18 mouse cellular contexts compared by ENCODE assay signal in the genomic region with DNA sequence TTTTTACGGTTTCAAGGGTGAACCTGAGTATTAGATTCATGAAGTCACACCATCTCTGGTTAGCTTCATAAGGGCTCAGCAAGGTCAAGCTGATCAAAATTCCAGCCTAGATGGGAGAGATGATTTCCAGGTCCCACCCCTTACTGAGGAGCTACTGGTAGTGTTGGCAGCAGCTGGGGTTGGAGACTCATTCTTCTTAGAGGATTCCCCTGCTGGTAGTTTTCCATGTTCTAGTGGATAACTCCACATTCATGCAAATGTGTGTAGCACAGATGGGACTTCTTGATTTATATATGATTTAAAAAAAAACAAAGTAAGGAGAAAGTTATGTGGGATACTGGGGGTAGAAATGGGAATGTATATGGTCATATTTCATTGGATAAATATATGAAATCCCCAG.
"Had no signal": no experiment of that assay in that cellular context is flagged by ENCODE, and none has a peak within 500 bp of the region (broad histone marks: within the 10 kb centered on the region; RNA-seq: fewer than 3 reads in every experiment).

No protein-coding gene starts in this region.

- DNase-seq: lung, adult 18-20 months; lung, embryonic 14.5 days; lung, postnatal 10 days; lung, postnatal 4 days; midbrain, embryonic 14.5 days; retina, postnatal 1 day; right cerebral cortex, adult 18-20 months; right cerebral cortex, postnatal 25 days; right cerebral cortex, postnatal 4 days; spleen, adult 18-20 months; thymus, adult 2 months; thymus, postnatal 36 days had no signal

- H3K9ac ChIP-seq: lung, embryonic 14.5 days; midbrain, embryonic 12.5 days; neural tube, embryonic 13.5 days; neural tube, embryonic 15.5 days had no signal

- H3K36me3 ChIP-seq: midbrain, embryonic 10.5 days; midbrain, embryonic 12.5 days; neural tube, embryonic 13.5 days; neural tube, embryonic 15.5 days had no signal

- H3K9me3 ChIP-seq: midbrain, embryonic 12.5 days; neural tube, embryonic 13.5 days; neural tube, embryonic 15.5 days had no signal

- H3K27ac ChIP-seq: midbrain, embryonic 10.5 days; midbrain, embryonic 12.5 days; neural tube, embryonic 15.5 days had no signal

- H3K4me3 ChIP-seq: midbrain, embryonic 10.5 days; midbrain, embryonic 12.5 days; myocyte; neural tube, embryonic 13.5 days; neural tube, embryonic 15.5 days had no signal

- H3K4me1 ChIP-seq: midbrain, embryonic 10.5 days; midbrain, embryonic 12.5 days had no signal

- ATAC-seq: midbrain, embryonic 16.5 days had no signal

- H3K27me3 ChIP-seq: midbrain, embryonic 12.5 days; neural tube, embryonic 13.5 days; neural tube, embryonic 15.5 days had no signal

- H3K4me2 ChIP-seq: lung, embryonic 14.5 days; midbrain, embryonic 12.5 days; neural tube, embryonic 13.5 days; neural tube, embryonic 15.5 days had no signal
